Mouse (Mus musculus) 3T3-L1 (cell line): ENCODE measurements around the gene Rhbdd2.
A peak's percentile ranks its signal among the peaks of the same experiment; 100 is the strongest.

Source experiments
- DNase-seq: peaks from one replicate; pipeline ENCODE4 v3.0.0-alpha.2; 2015; ENCODE audit warnings: low read depth, low spot score

Rhbdd2 gene

DNA sequence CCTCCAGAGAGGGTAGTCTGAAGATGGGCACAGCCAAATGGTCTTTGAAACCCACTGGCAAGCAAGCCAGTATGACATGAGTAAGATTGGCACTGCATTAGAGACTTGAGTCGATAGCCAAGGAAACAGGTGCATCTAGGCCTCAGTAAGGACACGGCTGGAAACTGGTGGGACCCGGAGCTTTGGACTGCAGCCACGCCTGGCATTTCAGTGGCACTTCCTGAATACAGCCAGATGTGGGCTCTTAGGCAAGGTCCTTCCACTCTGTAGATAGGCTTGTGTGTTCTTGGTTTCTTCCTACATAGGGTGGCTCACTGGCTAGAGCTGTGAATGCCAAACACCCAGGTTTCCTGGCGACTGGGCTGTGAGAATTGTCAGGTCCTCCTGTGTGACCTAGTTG lies 12.9 kb downstream of the Rhbdd2 start:
- DNase-seq: no peak

GRCm38 (mm10) chr5:135646038-135646437 lies 13.6 kb downstream of the Rhbdd2 start:
- DNase-seq: no peak

GRCm38 (mm10) chr5:135648461-135649308 lies 16.3 kb downstream of the Rhbdd2 start:
- DNase-seq: peak; percentile 58

GRCm38 (mm10) chr5:135649309-135649633 lies 16.9 kb downstream of the Rhbdd2 start:
- DNase-seq: no peak

GRCm38 (mm10) chr5:135651536-135651935 lies 19.1 kb downstream of the Rhbdd2 start:
- peak; percentile 64 for DNase-seq

GRCm38 (mm10) chr5:135653209-135653608 lies 20.8 kb downstream of the Rhbdd2 start:
- no peak for DNase-seq

DNA sequence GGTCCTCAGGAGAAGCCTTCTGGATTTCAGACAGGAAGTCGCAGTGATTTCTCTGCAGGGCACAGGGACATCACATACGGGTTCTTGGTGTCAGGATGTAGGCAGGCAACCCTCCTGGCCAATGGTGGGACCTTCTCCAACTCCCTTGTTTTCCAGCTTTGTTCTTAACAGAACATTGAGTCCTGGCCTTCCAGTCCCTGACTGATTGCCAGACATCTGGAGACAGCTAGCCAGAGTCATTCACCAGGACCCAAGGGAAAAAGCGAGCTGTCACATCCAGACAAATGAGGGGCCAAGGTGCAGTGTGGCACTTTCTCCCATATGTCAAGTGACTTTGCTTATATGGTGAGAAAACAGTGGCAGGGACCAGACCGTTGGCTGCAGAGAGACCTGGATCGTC lies 23.6 kb downstream of the Rhbdd2 start:
- no peak for DNase-seq

DNA sequence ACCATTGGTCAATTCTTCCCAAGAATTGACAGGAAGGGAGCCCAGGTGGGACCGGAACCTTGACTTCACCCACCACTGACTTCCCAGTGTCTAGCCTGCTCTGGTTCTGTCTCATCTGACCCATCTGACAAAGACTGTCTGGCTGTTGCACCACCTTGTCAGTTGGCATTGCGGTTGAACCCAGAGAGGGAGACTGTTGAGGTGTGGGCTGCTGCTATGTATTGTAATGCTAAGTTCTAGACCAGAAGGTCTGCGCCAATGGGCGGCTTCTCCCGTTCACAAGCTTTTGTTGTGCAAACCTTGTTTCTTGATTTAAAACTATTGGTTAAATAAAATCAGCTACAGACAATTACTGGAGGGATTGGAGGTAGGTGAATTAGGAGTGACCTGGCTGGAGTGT lies 24.7 kb downstream of the Rhbdd2 start:
- DNase-seq: no peak

- no peak for DNase-seq
Measured at GRCm38 (mm10) chr5:135657703-135658373, 25.4 kb downstream of the Rhbdd2 start.

DNA sequence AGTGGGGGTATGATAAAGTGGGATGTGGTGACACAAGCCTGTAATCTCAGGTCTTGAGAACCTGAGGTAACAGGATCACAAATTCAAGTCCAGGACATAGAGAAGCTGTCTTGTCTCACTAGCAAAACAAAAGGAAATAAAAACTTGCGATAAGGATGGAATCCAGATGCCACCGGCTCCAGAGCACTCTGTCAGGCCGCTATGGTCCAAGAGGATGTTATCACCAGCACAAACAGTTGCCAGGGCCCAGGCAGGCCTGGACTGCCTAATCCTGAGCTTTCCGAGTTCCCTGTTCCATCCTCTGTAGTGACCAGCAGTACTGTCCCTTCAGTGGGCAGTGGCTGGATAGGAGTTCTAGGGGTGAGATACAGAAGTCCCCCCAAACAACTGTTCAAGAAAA lies 27.5 kb downstream of the Rhbdd2 start:
- no peak for DNase-seq

DNA sequence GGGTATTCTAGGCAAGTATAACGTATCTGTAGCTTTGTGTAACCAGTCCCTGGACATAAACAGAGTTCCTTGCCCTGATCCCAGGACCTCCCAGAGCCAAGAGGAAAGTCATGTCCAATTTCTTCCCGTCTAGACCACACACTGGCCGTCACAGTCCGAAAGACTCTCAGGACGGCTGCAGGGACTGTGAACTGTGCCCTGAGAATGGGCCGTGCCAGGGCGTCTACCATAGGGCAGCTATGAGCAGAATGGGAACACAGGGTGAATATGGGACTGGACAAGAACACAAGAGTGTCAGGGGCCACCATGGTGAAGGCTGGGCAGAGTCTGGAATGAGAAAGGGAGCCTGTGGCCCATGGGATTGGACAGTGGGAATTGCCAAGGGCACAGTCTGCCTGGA lies 28.1 kb downstream of the Rhbdd2 start:
- no peak for DNase-seq

DNA sequence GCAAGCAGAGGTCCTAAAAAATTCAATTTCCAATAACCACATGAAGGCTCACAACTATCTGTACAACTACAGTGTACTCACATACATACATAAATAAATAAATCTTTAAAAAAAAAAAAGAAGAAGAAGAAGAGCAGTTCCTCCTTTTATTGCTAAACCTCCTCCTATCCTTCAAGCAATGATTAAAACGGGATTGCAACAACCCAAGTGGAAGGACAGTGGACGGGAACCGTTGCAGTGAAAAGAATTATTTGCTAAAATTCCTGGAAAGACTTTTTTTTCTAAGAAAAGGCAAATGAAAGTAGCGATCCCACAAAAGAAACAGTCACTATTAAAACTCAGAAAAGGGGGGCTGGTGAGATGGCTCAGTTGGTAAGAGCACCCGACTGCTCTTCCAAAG lies 34.5 kb downstream of the Rhbdd2 start:
- DNase-seq: no peak

DNA sequence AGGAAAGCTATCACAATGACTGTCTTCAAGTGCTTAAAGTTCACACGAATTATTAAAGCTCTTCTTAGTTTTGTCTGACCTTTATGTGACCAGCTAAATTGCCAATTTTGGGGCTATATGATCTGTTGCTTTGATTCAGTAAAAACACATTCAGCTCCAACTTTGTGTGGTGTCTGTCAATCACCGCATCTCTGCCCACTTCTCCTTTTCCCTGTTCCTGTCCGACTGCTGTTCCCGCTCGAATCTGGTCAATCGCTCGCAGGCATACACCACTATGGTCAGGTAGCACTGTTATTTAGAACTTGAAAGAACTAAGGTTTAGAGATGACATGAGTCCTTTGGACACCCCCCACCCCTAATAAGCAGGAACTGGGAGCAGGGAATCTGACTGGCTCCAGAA lies 35.7 kb downstream of the Rhbdd2 start:
- no peak for DNase-seq

GRCm38 (mm10) chr5:135669741-135670275 lies 37.4 kb downstream of the Rhbdd2 start, which contains the start of gene Por:
TSS of gene Por (plus strand) at chr5:135670033.
- DNase-seq: peak; percentile 61

DNA sequence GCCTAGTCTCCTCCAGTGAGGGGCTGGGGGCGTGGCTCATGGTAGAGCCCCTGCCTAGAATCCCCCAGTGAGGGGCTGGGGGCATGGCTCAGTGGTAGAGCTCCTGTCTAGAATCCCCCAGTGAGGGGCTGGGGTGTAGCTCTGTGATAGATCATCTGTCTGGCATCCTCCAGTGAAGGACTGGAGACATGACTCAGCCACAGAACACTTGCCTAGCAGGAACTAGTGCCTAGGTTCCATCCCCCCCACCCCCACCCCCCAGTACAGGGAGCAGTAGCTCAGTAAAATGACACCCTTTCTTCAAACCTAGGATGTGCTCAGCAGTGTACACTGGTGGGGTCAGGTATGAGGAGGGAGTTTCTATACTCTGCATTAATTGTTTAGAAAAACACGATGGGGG lies 38.5 kb downstream of the Rhbdd2 start:
- DNase-seq: peak; percentile 70

DNA sequence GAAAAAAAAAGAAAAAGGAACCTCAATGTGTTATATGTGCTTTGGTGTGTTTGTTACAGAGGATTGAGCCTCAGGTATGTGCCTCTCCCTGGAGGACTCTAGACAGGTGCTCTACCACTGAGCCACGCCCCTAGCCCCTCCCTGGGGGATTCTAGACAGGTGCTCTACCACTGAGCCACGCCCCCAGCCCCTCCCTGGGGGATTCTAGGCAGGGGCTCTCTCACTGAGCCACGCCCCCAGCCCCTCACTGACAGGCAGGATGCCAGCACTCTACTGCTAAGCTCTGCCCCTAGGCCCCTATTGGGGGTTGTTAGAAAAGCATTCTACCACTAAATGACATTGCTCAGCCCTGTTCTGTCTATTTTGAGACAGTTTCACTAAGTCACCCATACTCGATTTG lies 40.1 kb downstream of the Rhbdd2 start:
- no peak for DNase-seq

- no peak for DNase-seq
Measured at GRCm38 (mm10) chr5:135672980-135673379, 40.6 kb downstream of the Rhbdd2 start.

GRCm38 (mm10) chr5:135674349-135674775 lies 41.9 kb downstream of the Rhbdd2 start:
- no peak for DNase-seq

- no peak for DNase-seq
Measured at GRCm38 (mm10) chr5:135674821-135675220, 42.4 kb downstream of the Rhbdd2 start.

- DNase-seq: no peak
Measured at GRCm38 (mm10) chr5:135676696-135677095, 44.3 kb downstream of the Rhbdd2 start.

GRCm38 (mm10) chr5:135677251-135677650 lies 44.8 kb downstream of the Rhbdd2 start:
- DNase-seq: no peak

- DNase-seq: no peak
Measured at GRCm38 (mm10) chr5:135678481-135678880, 46.1 kb downstream of the Rhbdd2 start.
